Mouse (Mus musculus) midbrain, embryonic 16.5 days (tissue): ENCODE data around the gene Ric8a. TPM values are rescaled to one million over a fixed set of nuclear protein-coding genes. Genes with fewer than 3 reads are reported as not detected.

Experiments used
- ATAC-seq: fragments of 200-750 bp; cut with Nextera tagmentation; 2 replicates; pipeline ENCODE4 v1.8.0; 2017; ENCODE audit warnings: moderate TSS enrichment
- H3K27ac ChIP-seq: fragments of 300-500 bp; sonication (generic); 2 replicates; pipeline ENCODE4 v1.5.1; 2014; ENCODE audit warnings: mild to moderate bottlenecking, low read length, mixed read lengths
- H3K27me3 ChIP-seq: fragments of 300-500 bp; sonication (generic); 2 replicates; pipeline ENCODE4 v1.6.1; 2014; ENCODE audit warnings: low read depth, low read length, mixed read lengths; ENCODE audit not compliant: control insufficient read depth, insufficient read depth
- H3K36me3 ChIP-seq: fragments of 300-500 bp; sonication (generic); 2 replicates; pipeline ENCODE4 v1.6.1; 2014; ENCODE audit warnings: mild to moderate bottlenecking, low read length, moderate library complexity, mixed read lengths; ENCODE audit not compliant: control insufficient read depth, insufficient read depth
- H3K4me1 ChIP-seq: fragments of 300-500 bp; sonication (generic); 2 replicates; pipeline ENCODE4 v1.6.1; 2014; ENCODE audit warnings: mild to moderate bottlenecking, low read length, mixed read lengths; ENCODE audit not compliant: control insufficient read depth, insufficient read depth
- H3K4me2 ChIP-seq: fragments of 300-500 bp; sonication (generic); 2 replicates; pipeline ENCODE4 v1.6.1; 2014; ENCODE audit warnings: mild to moderate bottlenecking, low read length, mixed read lengths
- H3K4me3 ChIP-seq: fragments of 300-500 bp; sonication (generic); 2 replicates; pipeline ENCODE4 v1.5.1; 2014; ENCODE audit warnings: low read depth, mild to moderate bottlenecking, low read length, moderate library complexity, mixed read lengths
- H3K9ac ChIP-seq: fragments of 300-500 bp; sonication (generic); 2 replicates; pipeline ENCODE4 v1.6.1; 2014; ENCODE audit warnings: low read depth, low read length, mixed read lengths
- H3K9me3 ChIP-seq: fragments of 300-500 bp; sonication (generic); replicated peaks from 2 replicates; pipeline ENCODE4 v1.6.1; 2014; ENCODE audit warnings: mild to moderate bottlenecking, low read length, mixed read lengths; ENCODE audit not compliant: control insufficient read depth, poor library complexity, severe bottlenecking
- WGBS: fragments of 180-500 bp; shearing (Covaris S2); extraction: QIAGEN DNeasy Blood & Tissue Kit; methylation state at CpG from one replicate; pipeline ENCODE4 v1.1.7; 2014; 5-methylcytosine and 5-hydroxymethylcytosine counted together
- polyA plus RNA-seq: library from polyadenylated mRNA; unstranded; fragments of >200 nt; fragmentation: Nextera tagmentation; extraction: Ambion mirVana; gene quantifications from 2 replicates; pipeline ENCODE4 v1.2.1, GENCODE M21; 2015

Gene Ric8a
- polyA plus RNA-seq, 1 experiment from 2014 or later = 107 TPM

- ATAC-seq = no peak
- Histone ChIP-seq H3K27ac (no peak overlapping the region), H3K27me3 (no peaks in the 10 kb centered on the region), H3K4me3 (no peak overlapping the region), H3K36me3 (peaks cover 43% of the 10 kb centered on the region), H3K9me3 (no peaks in the 10 kb centered on the region), H3K4me2 (no peak overlapping the region), H3K9ac (no peak overlapping the region), H3K4me1 (no peaks in the 10 kb centered on the region)
- 94% methylated on average over 3 of the region's 3 CpGs for WGBS
Observed at GRCm38 (mm10) chr7:140894611-140895010, 37.9 kb downstream of the Ric8a start.

DNA sequence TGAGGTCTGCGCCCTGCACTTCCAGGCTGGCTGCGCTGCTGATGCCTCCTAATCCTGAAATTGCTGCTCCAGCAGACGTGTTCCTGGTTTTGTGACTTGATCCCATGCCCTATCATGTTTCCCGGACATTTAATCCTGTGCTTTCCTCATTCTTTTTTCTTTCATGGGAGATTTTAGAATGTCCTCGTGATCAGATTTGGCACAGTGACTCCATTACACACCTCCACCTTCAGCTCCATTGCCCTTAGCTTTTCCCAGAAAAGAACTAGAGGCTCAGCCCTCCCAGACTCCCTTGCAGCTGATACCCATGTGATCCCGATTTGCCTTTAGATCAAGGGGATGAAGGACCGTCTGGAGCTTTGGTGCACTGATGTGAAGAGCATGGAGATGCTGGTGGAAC is 41.1 kb downstream of the Ric8a start:
- no peak overlapping the region for H3K27ac ChIP-seq
- no peaks in the 10 kb centered on the region for H3K4me1 ChIP-seq
- H3K27me3 ChIP-seq = no peaks in the 10 kb centered on the region
- no peak overlapping the region for H3K9ac ChIP-seq
- ATAC-seq = no peak
- peaks cover 30% of the 10 kb centered on the region for H3K36me3 ChIP-seq
- no peaks in the 10 kb centered on the region for H3K9me3 ChIP-seq
- no peak overlapping the region for H3K4me2 ChIP-seq
- 92% methylated on average over 7 of the region's 7 CpGs for WGBS
- no peak overlapping the region for H3K4me3 ChIP-seq

DNA sequence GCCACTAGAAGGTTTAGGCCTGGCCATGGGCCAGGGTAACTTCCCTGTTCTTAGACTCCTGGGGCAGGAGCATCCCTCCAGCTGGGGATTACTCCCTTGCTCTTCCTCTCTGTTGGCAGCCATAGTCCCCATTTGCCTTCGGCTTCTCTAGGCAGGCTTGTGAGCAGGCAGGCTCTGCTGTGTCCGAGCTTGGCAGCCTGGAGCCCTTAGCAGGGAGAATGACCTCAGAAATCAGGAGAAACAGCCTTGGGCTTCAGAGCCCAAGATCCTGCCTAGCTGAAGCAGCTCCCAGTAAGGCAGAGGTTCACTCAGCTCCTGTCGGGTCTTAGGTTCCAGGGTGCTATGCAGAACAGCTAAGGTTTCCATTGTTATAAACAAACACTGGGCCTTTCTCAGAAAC is 42.4 kb downstream of the Ric8a start:
- Histone ChIP-seq H3K36me3 (peaks cover 30% of the 10 kb centered on the region), H3K4me2 (no peak overlapping the region), H3K4me3 (no peak overlapping the region), H3K4me1 (no peaks in the 10 kb centered on the region), H3K9ac (no peak overlapping the region), H3K9me3 (no peaks in the 10 kb centered on the region), H3K27ac (no peak overlapping the region), H3K27me3 (no peaks in the 10 kb centered on the region)
- ATAC-seq = no peak
- WGBS = 83% methylated on average over 3 of the region's 3 CpGs

GRCm38 (mm10) chr7:140900220-140900619 is 43.5 kb downstream of the Ric8a start, which contains the start of gene Cox8b:
Cox8b (minus strand) TSS chr7:140900446.
- no peak within 1 kb of the TSS for H3K4me2 ChIP-seq
- H3K36me3 ChIP-seq = peaks cover 27% of the 10 kb centered on the region
- no peak within 1 kb of the TSS for H3K27ac ChIP-seq
- no peak within 1 kb of the TSS for H3K4me3 ChIP-seq
- H3K4me1 ChIP-seq = no peaks in the 10 kb centered on the region
- ATAC-seq = no peak
- no peaks in the 10 kb centered on the region for H3K9me3 ChIP-seq
- H3K9ac ChIP-seq = no peak within 1 kb of the TSS
- WGBS = 82% methylated on average over 10 of the region's 10 CpGs
- H3K27me3 ChIP-seq = no peaks in the 10 kb centered on the region

- no peaks in the 10 kb centered on the region for H3K27me3 ChIP-seq
- H3K36me3 ChIP-seq = peaks cover 17% of the 10 kb centered on the region
- H3K4me2 ChIP-seq = no peak overlapping the region
- H3K4me3 ChIP-seq = no peak overlapping the region
- WGBS = 75% methylated on average over 15 of the region's 15 CpGs
- no peaks in the 10 kb centered on the region for H3K4me1 ChIP-seq
- H3K9me3 ChIP-seq = no peaks in the 10 kb centered on the region
- H3K27ac ChIP-seq = no peak overlapping the region
- peak overlapping the region; percentile 25; the same call in 1 of the 2 replicates for H3K9ac ChIP-seq
- ATAC-seq = no peak
Observed at GRCm38 (mm10) chr7:140902036-140902875, 45.5 kb downstream of the Ric8a start.

- Histone ChIP-seq H3K4me2 (no peak overlapping the region), H3K9ac (no peak overlapping the region)
- 22% methylated on average over 13 of the region's 13 CpGs for WGBS
Observed at GRCm38 (mm10) chr7:140903212-140903611, 46.5 kb downstream of the Ric8a start.

GRCm38 (mm10) chr7:140905642-140906081 is 48.9 kb downstream of the Ric8a start:
- H3K9ac ChIP-seq = no peak overlapping the region
- H3K9me3 ChIP-seq = no peaks in the 10 kb centered on the region
- 88% methylated on average over 2 of the region's 2 CpGs for WGBS
- no peaks in the 10 kb centered on the region for H3K4me1 ChIP-seq
- H3K4me2 ChIP-seq = no peak overlapping the region
- no peaks in the 10 kb centered on the region for H3K27me3 ChIP-seq
- H3K36me3 ChIP-seq = no peaks in the 10 kb centered on the region
- ATAC-seq = no peak
- no peak overlapping the region for H3K27ac ChIP-seq
- no peak overlapping the region for H3K4me3 ChIP-seq

More at GRCm38 (mm10) chr7:140903212-140903611, 46.5 kb downstream of the Ric8a start:
- Histone ChIP-seq H3K27ac (no peak overlapping the region), H3K36me3 (peaks cover 11% of the 10 kb centered on the region), H3K27me3 (no peaks in the 10 kb centered on the region), H3K4me3 (no peak overlapping the region), H3K9me3 (no peaks in the 10 kb centered on the region), H3K4me1 (no peaks in the 10 kb centered on the region)
- ATAC-seq = peak; percentile 51; the same call in 1 of the 2 replicates

GRCm38 (mm10) chr7:140907131-140907530 is 50.4 kb downstream of the Ric8a start:
- H3K36me3 ChIP-seq = no peaks in the 10 kb centered on the region
- H3K4me3 ChIP-seq = no peak overlapping the region
- WGBS = 86% methylated on average over 13 of the region's 13 CpGs
- no peaks in the 10 kb centered on the region for H3K4me1 ChIP-seq
- H3K27ac ChIP-seq = no peak overlapping the region
- H3K27me3 ChIP-seq = no peaks in the 10 kb centered on the region
- H3K9me3 ChIP-seq = no peaks in the 10 kb centered on the region
- ATAC-seq = no peak
- H3K4me2 ChIP-seq = no peak overlapping the region
- H3K9ac ChIP-seq = no peak overlapping the region

- Histone ChIP-seq H3K36me3 (no peaks in the 10 kb centered on the region), H3K4me3 (no peak overlapping the region), H3K9me3 (no peaks in the 10 kb centered on the region), H3K27ac (no peak overlapping the region), H3K4me1 (no peaks in the 10 kb centered on the region), H3K4me2 (no peak overlapping the region), H3K27me3 (no peaks in the 10 kb centered on the region), H3K9ac (no peak overlapping the region)
- 87% methylated on average over 7 of the region's 7 CpGs for WGBS
- ATAC-seq = no peak
Observed at GRCm38 (mm10) chr7:140907697-140908096, 50.9 kb downstream of the Ric8a start.
